Mouse (Mus musculus) WW6 (cell line): ENCODE data around the gene Iqce.

Experiments
- DNase-seq: peaks from one replicate; pipeline ENCODE4 v3.0.0-alpha.2; 2013; ENCODE audit warnings: low read depth, low spot score

Gene Iqce

GRCm38 (mm10) chr5:140639871-140640270, 62.3 kb downstream of the Iqce start:
- DNase-seq = no peak

- DNase-seq = no peak
Measured at GRCm38 (mm10) chr5:140639312-140639711, 62.9 kb downstream of the Iqce start.

- DNase-seq = no peak
Measured at GRCm38 (mm10) chr5:140638484-140638883, 63.7 kb downstream of the Iqce start.

- no peak for DNase-seq
Measured at GRCm38 (mm10) chr5:140637989-140638388, 64.2 kb downstream of the Iqce start.

- no peak for DNase-seq
Measured at GRCm38 (mm10) chr5:140637058-140637410, 65.1 kb downstream of the Iqce start.

GRCm38 (mm10) chr5:140636316-140637057, 65.7 kb downstream of the Iqce start:
- no peak for DNase-seq

- no peak for DNase-seq
Measured at GRCm38 (mm10) chr5:140634798-140635722, 67.1 kb downstream of the Iqce start.

GRCm38 (mm10) chr5:140633432-140633831, 68.7 kb downstream of the Iqce start:
- no peak for DNase-seq

GRCm38 (mm10) chr5:140628995-140629394, 73.2 kb downstream of the Iqce start:
- DNase-seq = no peak

GRCm38 (mm10) chr5:140627580-140627979, 74.6 kb downstream of the Iqce start:
- no peak for DNase-seq

- DNase-seq = no peak
Measured at GRCm38 (mm10) chr5:140624961-140625360, 77.2 kb downstream of the Iqce start.

GRCm38 (mm10) chr5:140624238-140624637, 77.9 kb downstream of the Iqce start:
- no peak for DNase-seq

GRCm38 (mm10) chr5:140623791-140624190, 78.4 kb downstream of the Iqce start:
- no peak for DNase-seq

GRCm38 (mm10) chr5:140622978-140623670, 79.1 kb downstream of the Iqce start:
- no peak for DNase-seq

GRCm38 (mm10) chr5:140621517-140621916, 80.7 kb downstream of the Iqce start:
- no peak for DNase-seq

- DNase-seq = no peak
Measured at GRCm38 (mm10) chr5:140621092-140621491, 81.1 kb downstream of the Iqce start.

- no peak for DNase-seq
Measured at GRCm38 (mm10) chr5:140619895-140620736, 82.1 kb downstream of the Iqce start.

- peak; percentile 67 for DNase-seq
Measured at GRCm38 (mm10) chr5:140619151-140619771, 82.9 kb downstream of the Iqce start.

- DNase-seq = no peak
Measured at GRCm38 (mm10) chr5:140617714-140618113, 84.5 kb downstream of the Iqce start.

GRCm38 (mm10) chr5:140616691-140617090, 85.5 kb downstream of the Iqce start:
- DNase-seq = no peak

- DNase-seq = no peak
Measured at GRCm38 (mm10) chr5:140616110-140616503, 86.1 kb downstream of the Iqce start.
